In genomic region chr1:134233681-134234454, GRCm38 (mm10) we compare ENCODE assay signal across 8 mouse cellular contexts. TPM values are rescaled to one million over a fixed set of nuclear protein-coding genes. Genes with fewer than 3 reads are reported as not detected.
DNase-seq lines count a peak whose midpoint lies in the region; ATAC-seq lines count a peak whose summit lies in the region.
"Had no signal": no experiment of that assay in that cellular context is flagged by ENCODE, and none has a peak within 500 bp of the region (broad histone marks: within the 10 kb centered on the region; RNA-seq: fewer than 3 reads in every experiment).

No protein-coding gene starts in this region.

- H3K9ac ChIP-seq in liver, embryonic 16.5 days (ENCODE audit: low read depth, low read length), result 0 out of 2 replicates have a peak overlapping the region, but pooled peaks have one; percentile 15
- no peak overlapping the region for H3K9ac ChIP-seq in hindbrain, embryonic 11.5 days (ENCODE audit: low read depth, low read length)
- H3K9ac ChIP-seq in neural tube, embryonic 15.5 days (replicated peaks), result peak overlapping the region; percentile 61

- H3K27ac ChIP-seq in liver, embryonic 16.5 days (ENCODE audit: low read length), result no peak overlapping the region
- H3K27ac ChIP-seq in hindbrain, embryonic 11.5 days (ENCODE audit: low read depth, low read length), result no peak overlapping the region
- H3K27ac ChIP-seq in neural tube, embryonic 15.5 days (replicated peaks), result peak overlapping the region; percentile 45; the same call in 1 of the 2 replicates

- H3K27me3 ChIP-seq in liver, embryonic 16.5 days (ENCODE audit: control insufficient read depth, insufficient read depth, low read depth, low read length), result peaks cover 26% of the 10 kb centered on the region
- peaks cover 32% of the 10 kb centered on the region for H3K27me3 ChIP-seq in hindbrain, embryonic 11.5 days (ENCODE audit: control insufficient read depth, insufficient read depth, low read length)
- peaks cover 11% of the 10 kb centered on the region for H3K27me3 ChIP-seq in neural tube, embryonic 15.5 days (replicated peaks)

- peak overlapping the region; percentile 53; the same call in 1 of the 2 replicates for H3K4me2 ChIP-seq in liver, embryonic 16.5 days (ENCODE audit: low read depth, low read length)
- H3K4me2 ChIP-seq in hindbrain, embryonic 11.5 days (replicated peaks; ENCODE audit: low read depth, low read length), result peak overlapping the region; percentile 5; the same call in 1 of the 2 replicates
- peak overlapping the region; percentile 93 for H3K4me2 ChIP-seq in neural tube, embryonic 15.5 days

- no peaks in the 10 kb centered on the region for H3K9me3 ChIP-seq in liver, embryonic 16.5 days (replicated peaks; ENCODE audit: control insufficient read depth, low read length)
- H3K9me3 ChIP-seq in hindbrain, embryonic 11.5 days (ENCODE audit: control insufficient read depth, low read length), result no peaks in the 10 kb centered on the region
- H3K9me3 ChIP-seq in neural tube, embryonic 15.5 days (replicated peaks), result no peaks in the 10 kb centered on the region

- H3K4me3 ChIP-seq in liver, embryonic 16.5 days (ENCODE audit: low read depth, low read length), result peak overlapping the region; percentile 39
- no peak overlapping the region for H3K4me3 ChIP-seq in hindbrain, embryonic 11.5 days (ENCODE audit: low read depth, low read length)
- H3K4me3 ChIP-seq in neural tube, embryonic 15.5 days (replicated peaks), result peak overlapping the region; percentile 58

- no peak for DNase-seq in liver
- peak; percentile 63 to 74 for DNase-seq in cerebellum, postnatal 36 days
- DNase-seq in hindbrain, embryonic 11.5 days (ENCODE audit: low spot score), result no peak
- DNase-seq in left cerebral cortex, postnatal 14 days (ENCODE audit: low spot score in 2 of 2), result no peak
- no peak for DNase-seq in layer of hippocampus, adult 11-12 months (ENCODE audit: low spot score)

- intact Hi-C loops in left cerebral cortex, postnatal 14 days (cut with DNase I), result loop anchor here (2.0 kb wide), 1 partner anchor 37 kb away; no protein-coding TSS in a partner anchor

- 37% methylated on average over 19 of the region's 19 CpGs for WGBS in liver, embryonic 16.5 days (ENCODE audit: insufficient replicate concordance)
- WGBS in hindbrain, embryonic 11.5 days, result 47% methylated on average over 19 of the region's 19 CpGs
- WGBS in neural tube, embryonic 15.5 days, result 47% methylated on average over 19 of the region's 19 CpGs

- peaks cover 3% of the 10 kb centered on the region for H3K4me1 ChIP-seq in liver, embryonic 16.5 days (ENCODE audit: control insufficient read depth, low read depth, low read length)
- H3K4me1 ChIP-seq in hindbrain, embryonic 11.5 days (replicated peaks; ENCODE audit: control insufficient read depth, insufficient read depth, low read length), result peaks cover 4% of the 10 kb centered on the region; the same call in 1 of the 2 replicates
- H3K4me1 ChIP-seq in neural tube, embryonic 15.5 days, result peaks cover 66% of the 10 kb centered on the region

- no peaks in the 10 kb centered on the region for H3K36me3 ChIP-seq in liver, embryonic 16.5 days (ENCODE audit: control insufficient read depth, insufficient read depth)
- H3K36me3 ChIP-seq in hindbrain, embryonic 11.5 days (ENCODE audit: control insufficient read depth, insufficient read depth, low read length), result no peaks in the 10 kb centered on the region
- H3K36me3 ChIP-seq in neural tube, embryonic 15.5 days, result no peaks in the 10 kb centered on the region

- no peak for ATAC-seq in liver, embryonic 16.5 days (ENCODE audit: low read depth)
- ATAC-seq in hindbrain, embryonic 11.5 days (ENCODE audit: low FRiP score), result no peak
- no peak for ATAC-seq in neural tube, embryonic 15.5 days (ENCODE audit: low FRiP score)

RNA-seq across cellular contexts. Expression of gene Adora1, which starts 1.4 kb away (rescaled TPM):
- polyA plus RNA-seq in liver, embryonic 16.5 days (2015; fragmentation: Nextera tagmentation; extraction: Ambion mirVana), result 2.3 and 3.6 TPM in 2 replicates
- 0.24 and 0.25 TPM in 2 replicates for polyA plus RNA-seq in hindbrain, embryonic 11.5 days (2014; fragmentation: Nextera tagmentation; extraction: Ambion mirVana)
- polyA plus RNA-seq in neural tube, embryonic 15.5 days (2015; fragmentation: Nextera tagmentation; extraction: Ambion mirVana), result 23.8 and 28.8 TPM in 2 replicates
- total RNA-seq in left cerebral cortex, postnatal 14 days (2021), result 100 to 1,000 TPM; 169 to 185 TPM
- total RNA-seq: monocyte, adult 5-6 weeks had no signal

RNA-seq across cellular contexts. Expression of gene Mybph, which starts 40.6 kb away (rescaled TPM):
- polyA plus RNA-seq in liver, embryonic 16.5 days (2015; fragmentation: Nextera tagmentation; extraction: Ambion mirVana), result 0.55 and 1.7 TPM in 2 replicates
- 1.4 and 3.7 TPM in 2 replicates for polyA plus RNA-seq in hindbrain, embryonic 11.5 days (2014; fragmentation: Nextera tagmentation; extraction: Ambion mirVana)
- 2.7 and 4.4 TPM in 2 replicates for polyA plus RNA-seq in neural tube, embryonic 15.5 days (2015; fragmentation: Nextera tagmentation; extraction: Ambion mirVana)
- not detected for total RNA-seq in left cerebral cortex, postnatal 14 days (2021)
- total RNA-seq: monocyte, adult 5-6 weeks had no signal

RNA-seq across cellular contexts. Expression of gene Chil1, which starts 51.9 kb away (rescaled TPM):
- polyA plus RNA-seq in liver, embryonic 16.5 days (2015; fragmentation: Nextera tagmentation; extraction: Ambion mirVana), result 16.1 and 19.9 TPM in 2 replicates
- 1.1 and 2.0 TPM in 2 replicates for polyA plus RNA-seq in hindbrain, embryonic 11.5 days (2014; fragmentation: Nextera tagmentation; extraction: Ambion mirVana)
- polyA plus RNA-seq in neural tube, embryonic 15.5 days (2015; fragmentation: Nextera tagmentation; extraction: Ambion mirVana), result 2.0 and 2.1 TPM in 2 replicates
- total RNA-seq in left cerebral cortex, postnatal 14 days (2021), result 1 to 10 TPM; 5.9 to 6.9 TPM

RNA-seq across cellular contexts. Expression of gene Myog, which starts 55.9 kb away (rescaled TPM):
- 2.4 and 4.4 TPM in 2 replicates for polyA plus RNA-seq in liver, embryonic 16.5 days (2015; fragmentation: Nextera tagmentation; extraction: Ambion mirVana)
- polyA plus RNA-seq in hindbrain, embryonic 11.5 days (2014; fragmentation: Nextera tagmentation; extraction: Ambion mirVana), result 5.5 and 12.2 TPM in 2 replicates
- 7.1 and 9.9 TPM in 2 replicates for polyA plus RNA-seq in neural tube, embryonic 15.5 days (2015; fragmentation: Nextera tagmentation; extraction: Ambion mirVana)
- not detected for total RNA-seq in left cerebral cortex, postnatal 14 days (2021)
- total RNA-seq: monocyte, adult 5-6 weeks had no signal

Comparison
In these comparisons a context has a peak if more than half of its experiments do, and no peak if none do; other contexts are left out.
1. H3K4me2 ChIP-seq: peak in every context shown above with its lines; median percentile 93 in neural tube, embryonic 15.5 days; 53 in liver, embryonic 16.5 days; 5 in hindbrain, embryonic 11.5 days.
2. DNase-seq: peak in cerebellum, postnatal 36 days (2 of 2); none in liver (single experiment), hindbrain, embryonic 11.5 days (single experiment), left cerebral cortex, postnatal 14 days (0 of 2) and layer of hippocampus, adult 11-12 months (single experiment).